Mouse (Mus musculus): ENCODE measurements around the gene Sptssa.

GRCm38 (mm10) chr12:54665526-54665925 lies 9.2 kb upstream of the Sptssa start:
- TF ChIP-seq TAL1 (IDR thresholded peaks at IDR 0.05; ENCODE audit: low read length) (no peak), GATA1 (IDR thresholded peaks at IDR 0.05; ENCODE audit: low read length) (no peak)
